ENCODE assay signal across 20 mouse cellular contexts in the genomic region with DNA sequence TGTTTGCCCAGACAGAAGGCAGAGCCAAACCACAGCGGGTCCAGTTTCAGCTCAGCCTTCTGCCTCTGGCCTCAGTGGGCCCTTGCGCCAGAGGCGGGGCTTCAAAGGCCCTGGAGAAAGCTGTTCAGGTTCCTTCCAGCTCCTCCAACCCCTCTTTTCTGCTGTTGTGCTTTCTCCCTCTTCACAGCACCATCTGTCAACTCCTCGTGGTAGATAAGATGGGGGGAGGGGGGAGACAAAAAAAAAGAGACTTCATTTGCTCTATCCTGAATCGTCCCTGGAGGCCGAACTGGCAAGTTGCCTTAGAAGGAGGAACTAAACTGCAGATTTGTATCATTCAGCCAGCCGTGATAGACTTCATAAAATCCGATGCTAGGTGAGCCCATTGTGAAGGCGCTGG. TPM values are rescaled to one million over a fixed set of nuclear protein-coding genes. Genes with fewer than 3 reads are reported as not detected.
DNase-seq lines count a peak whose midpoint lies in the region; ATAC-seq and TF ChIP-seq lines count a peak whose summit lies in the region.
"Had no signal": no experiment of that assay in that cellular context is flagged by ENCODE, and none has a peak within 500 bp of the region (broad histone marks: within the 10 kb centered on the region; RNA-seq: fewer than 3 reads in every experiment).

No protein-coding gene starts in this region.

- H3K27me3 ChIP-seq in forebrain, embryonic 16.5 days (replicated peaks; ENCODE audit: control insufficient read depth, insufficient read depth, low read length): no peaks in the 10 kb centered on the region
- no peaks in the 10 kb centered on the region for H3K27me3 ChIP-seq in forebrain, embryonic 11.5 days (ENCODE audit: control insufficient read depth, insufficient read depth, low read length)
- H3K27me3 ChIP-seq in limb, embryonic 14.5 days (ENCODE audit: control insufficient read depth, insufficient read depth, low read length): no peaks in the 10 kb centered on the region
- no peaks in the 10 kb centered on the region for H3K27me3 ChIP-seq in limb, embryonic 10.5 days (ENCODE audit: low read depth, poor library complexity, severe bottlenecking)
- H3K27me3 ChIP-seq in CH12.LX (replicated peaks): no peaks in the 10 kb centered on the region
- peaks cover 1 to 2% of the 10 kb centered on the region in 2 experiments; a peak in 3 of 4 replicates for H3K27me3 ChIP-seq in MEL (ENCODE audit: control insufficient read depth in 1 of 2, insufficient read depth in 2 of 2, low read length in 2 of 2)
- H3K27me3 ChIP-seq: embryonic facial prominence, embryonic 12.5 days; limb, embryonic 15.5 days; neural tube, embryonic 13.5 days had no signal

- DNase-seq in forebrain, embryonic 11.5 days (ENCODE audit: low spot score): no peak
- peak; percentile 59 for DNase-seq in limb, embryonic 14.5 days (ENCODE audit: low spot score)
- no peak for DNase-seq in limb, embryonic 10.5 days (ENCODE audit: low spot score)
- no peak for DNase-seq in CH12.LX (ENCODE audit: extremely low read depth)
- peak; percentile 48 for DNase-seq in MEL (ENCODE audit: low read depth, low spot score)
- no peak for DNase-seq in B cell, adult 2 months
- DNase-seq: cerebellum, adult 2 months; kidney, adult 11 months; thymus, postnatal 4 days had no signal

- dilution Hi-C loops in CH12.LX (cut with MboI; ENCODE audit: extremely low pct_ligation_motif_present, extremely low pct_unique_long_range_greater_than_20kb, low sequenced_read_pairs): no loop called here

- peak; percentile 47 for ATAC-seq in forebrain, embryonic 16.5 days
- ATAC-seq in forebrain, embryonic 11.5 days (replicated peaks; ENCODE audit: low FRiP score): no peak
- no peak; the same call in 1 of the 2 replicates for ATAC-seq in limb, embryonic 14.5 days (ENCODE audit: low FRiP score, low read depth)

- TF ChIP-seq POLR2A in limb, embryonic 14.5 days (IDR thresholded peaks at IDR 0.05; ENCODE audit: borderline replicate concordance, extremely low read depth, insufficient read depth, insufficient read length): no peak
- TF ChIP-seq POLR2A in CH12.LX (IDR thresholded peaks at IDR 0.05; ENCODE audit: low read depth, low read length) (no peak), MEL (IDR thresholded peaks at IDR 0.05; ENCODE audit: control insufficient read depth in 1 of 2, insufficient read depth in 1 of 2, low read depth in 1 of 2, low read length in 2 of 2, poor library complexity in 1 of 2) (no peak)

- H3K79me2 ChIP-seq in CH12.LX (replicated peaks; ENCODE audit: control insufficient read depth, extremely low read depth, insufficient read depth, poor library complexity, severe bottlenecking): no peaks in the 10 kb centered on the region
- H3K79me2 ChIP-seq in MEL (ENCODE audit: control insufficient read depth, insufficient read depth, low read length, poor library complexity): no peaks in the 10 kb centered on the region

- TF ChIP-seq CTCF in CH12.LX (conservative IDR thresholded peaks at IDR 0.05 in 1 of 2, IDR thresholded peaks at IDR 0.05 in 1 of 2; ENCODE audit: low read depth in 2 of 2, low read length in 2 of 2): no peak
- TF ChIP-seq CTCF in MEL (IDR thresholded peaks at IDR 0.05 in 2 of 3, conservative IDR thresholded peaks at IDR 0.05 in 1 of 3; ENCODE audit: control insufficient read depth in 1 of 3, insufficient read depth in 1 of 3, low read depth in 2 of 3, low read length in 3 of 3, poor library complexity in 1 of 3, severe bottlenecking in 1 of 3): no peak

- no peak overlapping the region for H3K27ac ChIP-seq in forebrain, embryonic 16.5 days (ENCODE audit: low read length)
- no peak overlapping the region for H3K27ac ChIP-seq in forebrain, embryonic 11.5 days (ENCODE audit: low read depth, low read length)
- H3K27ac ChIP-seq in limb, embryonic 14.5 days (replicated peaks; ENCODE audit: low read depth, low read length): no peak overlapping the region
- H3K27ac ChIP-seq in limb, embryonic 10.5 days: no peak overlapping the region
- H3K27ac ChIP-seq in CH12.LX (ENCODE audit: insufficient read depth, low read depth): no peak overlapping the region
- H3K27ac ChIP-seq in MEL (ENCODE audit: control insufficient read depth, low read depth, low read length): no peak overlapping the region
- H3K27ac ChIP-seq: embryonic facial prominence, embryonic 12.5 days; kidney, postnatal 0 days; limb, embryonic 15.5 days; macrophage; midbrain, embryonic 10.5 days; neural tube, embryonic 13.5 days had no signal

- H3K9me3 ChIP-seq in forebrain, embryonic 16.5 days (ENCODE audit: control insufficient read depth, low read length): no peaks in the 10 kb centered on the region
- H3K9me3 ChIP-seq in forebrain, embryonic 11.5 days (ENCODE audit: control insufficient read depth, low read length): no peaks in the 10 kb centered on the region
- H3K9me3 ChIP-seq in limb, embryonic 14.5 days (ENCODE audit: control insufficient read depth, low read length): no peaks in the 10 kb centered on the region
- H3K9me3 ChIP-seq in limb, embryonic 10.5 days (replicated peaks): no peaks in the 10 kb centered on the region
- no peaks in the 10 kb centered on the region for H3K9me3 ChIP-seq in CH12.LX (replicated peaks; ENCODE audit: low read length)
- H3K9me3 ChIP-seq in MEL (replicated peaks; ENCODE audit: insufficient read depth, low read length): no peaks in the 10 kb centered on the region
- H3K9me3 ChIP-seq: embryonic facial prominence, embryonic 12.5 days; limb, embryonic 15.5 days; midbrain, embryonic 10.5 days; neural tube, embryonic 13.5 days had no signal

- H3K4me2 ChIP-seq in forebrain, embryonic 16.5 days (ENCODE audit: low read length): no peak overlapping the region
- H3K4me2 ChIP-seq in forebrain, embryonic 11.5 days (ENCODE audit: low read depth, low read length, severe bottlenecking): no peak overlapping the region
- H3K4me2 ChIP-seq in limb, embryonic 14.5 days (replicated peaks; ENCODE audit: low read depth, low read length, severe bottlenecking): no peak overlapping the region
- H3K4me2 ChIP-seq in CH12.LX (ENCODE audit: insufficient read depth, low read depth, poor library complexity, severe bottlenecking): 0 out of 2 replicates have a peak overlapping the region, but pooled peaks have one; percentile 24
- H3K4me2 ChIP-seq: embryonic facial prominence, embryonic 12.5 days; limb, embryonic 15.5 days; neural tube, embryonic 13.5 days had no signal

- TF ChIP-seq EP300 in CH12.LX (IDR thresholded peaks at IDR 0.05; ENCODE audit: low read length) (no peak), MEL (IDR thresholded peaks at IDR 0.05; ENCODE audit: low read depth in 1 of 2, low read length in 2 of 2) (no peak)

- 52% methylated on average over 9 of the region's 9 CpGs for WGBS in forebrain, embryonic 16.5 days
- WGBS in forebrain, embryonic 11.5 days: 74% methylated on average over 9 of the region's 9 CpGs
- 67% methylated on average over 9 of the region's 9 CpGs for WGBS in limb, embryonic 14.5 days
- WGBS in limb, embryonic 10.5 days: 68% methylated on average over 9 of the region's 9 CpGs

- peaks cover 4% of the 10 kb centered on the region; the same call in 1 of the 2 replicates for H3K4me1 ChIP-seq in forebrain, embryonic 16.5 days (replicated peaks; ENCODE audit: control insufficient read depth, insufficient read depth, low read length)
- H3K4me1 ChIP-seq in forebrain, embryonic 11.5 days (replicated peaks; ENCODE audit: control insufficient read depth, insufficient read depth, low read length): no peaks in the 10 kb centered on the region
- H3K4me1 ChIP-seq in limb, embryonic 14.5 days (ENCODE audit: control insufficient read depth, insufficient read depth, low read length): no peaks in the 10 kb centered on the region
- no peaks in the 10 kb centered on the region for H3K4me1 ChIP-seq in limb, embryonic 10.5 days
- H3K4me1 ChIP-seq in CH12.LX (ENCODE audit: control insufficient read depth in 1 of 2, insufficient read depth in 2 of 2): peaks cover 0 to 5% of the 10 kb centered on the region in 2 experiments; a peak in 1 of 4 replicates
- H3K4me1 ChIP-seq in MEL (ENCODE audit: control insufficient read depth in 1 of 2, insufficient read depth in 2 of 2, low read length in 2 of 2): no peaks in the 10 kb centered on the region
- H3K4me1 ChIP-seq: embryonic facial prominence, embryonic 12.5 days had no signal

- no peak overlapping the region for H3K4me3 ChIP-seq in forebrain, embryonic 16.5 days (replicated peaks; ENCODE audit: low read length)
- no peak overlapping the region for H3K4me3 ChIP-seq in forebrain, embryonic 11.5 days (ENCODE audit: low read depth, low read length)
- H3K4me3 ChIP-seq in limb, embryonic 14.5 days (replicated peaks; ENCODE audit: low read length): no peak overlapping the region
- no peak overlapping the region for H3K4me3 ChIP-seq in limb, embryonic 10.5 days
- no peak overlapping the region for H3K4me3 ChIP-seq in CH12.LX (replicated peaks in 1 of 3; ENCODE audit: low read depth in 2 of 3, low read length in 2 of 3, poor library complexity in 1 of 3)
- H3K4me3 ChIP-seq in MEL (ENCODE audit: control insufficient read depth in 1 of 2, insufficient read depth in 1 of 2, low read depth in 2 of 2, low read length in 2 of 2): no peak overlapping the region
- H3K4me3 ChIP-seq: embryonic facial prominence, embryonic 12.5 days; limb, embryonic 15.5 days; midbrain, embryonic 10.5 days; neural tube, embryonic 13.5 days had no signal

- H3K36me3 ChIP-seq in forebrain, embryonic 16.5 days (ENCODE audit: control insufficient read depth, insufficient read depth): no peaks in the 10 kb centered on the region
- no peaks in the 10 kb centered on the region for H3K36me3 ChIP-seq in forebrain, embryonic 11.5 days (ENCODE audit: control insufficient read depth, insufficient read depth, low read length)
- H3K36me3 ChIP-seq in limb, embryonic 14.5 days (ENCODE audit: control insufficient read depth, insufficient read depth, low read length): no peaks in the 10 kb centered on the region
- no peaks in the 10 kb centered on the region for H3K36me3 ChIP-seq in limb, embryonic 10.5 days
- H3K36me3 ChIP-seq in CH12.LX (replicated peaks in 1 of 2; ENCODE audit: control insufficient read depth in 1 of 2, insufficient read depth in 1 of 2, low read length in 1 of 2): no peaks in the 10 kb centered on the region
- H3K36me3 ChIP-seq in MEL (ENCODE audit: control insufficient read depth in 1 of 2, insufficient read depth in 2 of 2, low read length in 2 of 2): no peaks in the 10 kb centered on the region
- H3K36me3 ChIP-seq: embryonic facial prominence, embryonic 12.5 days; limb, embryonic 15.5 days; midbrain, embryonic 10.5 days; neural tube, embryonic 13.5 days had no signal

- TF ChIP-seq RAD21 in CH12.LX (IDR thresholded peaks at IDR 0.05; ENCODE audit: low read depth, low read length) (no peak), MEL (IDR thresholded peaks at IDR 0.05; ENCODE audit: low read depth, low read length) (no peak)

- H3K9ac ChIP-seq in forebrain, embryonic 16.5 days (replicated peaks; ENCODE audit: low read depth, low read length): no peak overlapping the region
- H3K9ac ChIP-seq in forebrain, embryonic 11.5 days (ENCODE audit: low read length): no peak overlapping the region
- no peak overlapping the region for H3K9ac ChIP-seq in limb, embryonic 14.5 days (ENCODE audit: low read depth, low read length, severe bottlenecking)
- H3K9ac ChIP-seq in CH12.LX (ENCODE audit: insufficient read depth, low read depth) (no peak overlapping the region), MEL (ENCODE audit: control insufficient read depth, low read depth, low read length, poor library complexity, severe bottlenecking) (no peak overlapping the region)
- H3K9ac ChIP-seq: embryonic facial prominence, embryonic 12.5 days; limb, embryonic 15.5 days; neural tube, embryonic 13.5 days had no signal

- in situ Hi-C loops in CH12.LX (cut with MboI; ENCODE audit: low pct_ligation_motif_present, low pct_unique_long_range_greater_than_20kb, low sequenced_read_pairs): no loop called here

RNA-seq across cellular contexts. Expression of gene Atp12a, which starts 27.8 kb away (rescaled TPM):
- 0.29 and 0.30 TPM in 2 replicates for polyA plus RNA-seq in forebrain, embryonic 16.5 days (2015; fragmentation: Nextera tagmentation; extraction: Ambion mirVana)
- 0.04 TPM in 1 of 2 replicates, not detected in the other for polyA plus RNA-seq in forebrain, embryonic 11.5 days (2014; fragmentation: Nextera tagmentation; extraction: Ambion mirVana)
- 1.3 TPM in 2 replicates for polyA plus RNA-seq in limb, embryonic 14.5 days (2012; rRNA removed)
- polyA plus RNA-seq in limb, embryonic 14.5 days (2014; fragmentation: Nextera tagmentation; extraction: Ambion mirVana): 1.6 and 2.3 TPM in 2 replicates
- polyA plus RNA-seq in limb, embryonic 10.5 days (2016; fragmentation: Nextera tagmentation; extraction: Ambion mirVana): not detected in 2 replicates
- total RNA-seq in CH12.LX (2012; rRNA removed): not detected in 2 replicates
- not detected in 2 replicates for total RNA-seq in CH12.LX (2014; rRNA removed)
- not detected in 2 replicates for polyA plus RNA-seq in CH12.LX (2012; ENCODE audit: insufficient read length, low read depth)
- not detected in 2 replicates for total RNA-seq in MEL (2012; rRNA removed)
- not detected for polyA plus RNA-seq in MEL (2012; ENCODE audit: insufficient read depth in 1 of 2, insufficient read length in 2 of 2, low read depth in 1 of 2, low replicate concordance in 2 of 2, missing spikeins in 1 of 2)
- total RNA-seq: gastrocnemius, postnatal 4 days; layer of hippocampus, postnatal 14 days had no signal
- polyA plus RNA-seq: cerebellum, adult 2 months; heart, postnatal 0 days; liver, embryonic 16.5 days; macrophage; midbrain, embryonic 10.5 days had no signal

Comparison
In these comparisons a context has a peak if more than half of its experiments do, and no peak if none do; other contexts are left out.
1. DNase-seq: peak in limb, embryonic 14.5 days (single experiment) and MEL (single experiment); none in forebrain, embryonic 11.5 days (single experiment), limb, embryonic 10.5 days (single experiment), CH12.LX (single experiment) and B cell, adult 2 months (0 of 2).